Mouse (Mus musculus): ENCODE results near the gene Ropn1l.

- TF ChIP-seq GATA1 (IDR thresholded peaks at IDR 0.05; ENCODE audit: borderline replicate concordance, low read length) = no peak
- no peak for TF ChIP-seq FLI1 (IDR thresholded peaks at IDR 0.05; ENCODE audit: low read length)
Measured at GRCm38 (mm10) chr15:31398769-31399168, 54.8 kb downstream of the Ropn1l start.

Measured in megakaryocyte, embryonic 14.5 days (primary cell).